Mouse (Mus musculus) kidney, adult 18-20 months (tissue): ENCODE results near the gene Zmynd15.
"Not testable (repeated sequence)": the region's sequence is repeated elsewhere in the genome, so short reads cannot be mapped to it uniquely, and the experiment has no call there.

Source experiments
- DNase-seq: peaks from one replicate; pipeline ENCODE4 v3.0.0; 2021

The Zmynd15 gene

GRCm38 (mm10) chr11:70450926-70451325 lies 8.3 kb upstream of the Zmynd15 start:
- DNase-seq = no peak

- DNase-seq = peak; percentile 98
These were observed 7.3 kb upstream of the Zmynd15 start, which contains the start of gene Med11 for GRCm38 (mm10) chr11:70451797-70452498. Gene Med11, plus strand, starts transcription at chr11:70451919.

- peak; percentile 23 for DNase-seq
These were observed 5.8 kb upstream of the Zmynd15 start for GRCm38 (mm10) chr11:70453261-70454044.

- DNase-seq = peak; percentile 74
These were observed 418 bp downstream of the Zmynd15 start, which contains the start of gene Cxcl16 for GRCm38 (mm10) chr11:70459601-70460101. Gene Cxcl16, minus strand, starts transcription at chr11:70459984.

- no peak for DNase-seq
These were observed 4.7 kb downstream of the Zmynd15 start for GRCm38 (mm10) chr11:70463970-70464369.

GRCm38 (mm10) chr11:70465211-70465610 lies 6.0 kb downstream of the Zmynd15 start:
- DNase-seq = no peak

GRCm38 (mm10) chr11:70465824-70466223 lies 6.6 kb downstream of the Zmynd15 start:
- peak; percentile 54 for DNase-seq

GRCm38 (mm10) chr11:70467902-70468619 lies 8.8 kb downstream of the Zmynd15 start:
- no peak for DNase-seq

- DNase-seq = no peak
These were observed 10.5 kb downstream of the Zmynd15 start for GRCm38 (mm10) chr11:70469764-70470163.

- DNase-seq = peak; percentile 43
These were observed 13.5 kb downstream of the Zmynd15 start for GRCm38 (mm10) chr11:70472716-70473115.

- DNase-seq = not testable (repeated sequence)
These were observed 14.1 kb downstream of the Zmynd15 start for GRCm38 (mm10) chr11:70473291-70473690.

- DNase-seq = peak; percentile 42
These were observed 15.8 kb downstream of the Zmynd15 start for GRCm38 (mm10) chr11:70474872-70475534.

GRCm38 (mm10) chr11:70485498-70485897 lies 26.3 kb downstream of the Zmynd15 start:
- DNase-seq = no peak

GRCm38 (mm10) chr11:70487816-70488215 lies 28.6 kb downstream of the Zmynd15 start:
- DNase-seq = no peak

GRCm38 (mm10) chr11:70489138-70489537 lies 29.9 kb downstream of the Zmynd15 start:
- no peak for DNase-seq

- no peak for DNase-seq
These were observed 30.5 kb downstream of the Zmynd15 start for GRCm38 (mm10) chr11:70489684-70490083.

- peak; percentile 46 for DNase-seq
These were observed 40.6 kb downstream of the Zmynd15 start for GRCm38 (mm10) chr11:70499566-70500475.

GRCm38 (mm10) chr11:70500476-70500812 lies 41.2 kb downstream of the Zmynd15 start:
- no peak for DNase-seq

- DNase-seq = no peak
These were observed 42.8 kb downstream of the Zmynd15 start for GRCm38 (mm10) chr11:70502018-70502417.

GRCm38 (mm10) chr11:70504970-70505369 lies 45.7 kb downstream of the Zmynd15 start, which contains the start of gene Tm4sf5:
Gene Tm4sf5, plus strand, starts transcription at chr11:70505244.
- no peak for DNase-seq

GRCm38 (mm10) chr11:70506385-70506784 lies 47.2 kb downstream of the Zmynd15 start:
- peak; percentile 80 for DNase-seq
